Mouse (Mus musculus) ES-Bruce4 (cell line): ENCODE results near the gene Mpzl1.

Experiments
- CTCF ChIP-seq: IDR thresholded peaks from one replicate; pipeline ENCODE4 v1.8.1; 2011; ENCODE audit warnings: low read depth, low read length
- EP300 ChIP-seq: IDR thresholded peaks from 2 replicates; pipeline ENCODE4 v1.6.1; 2011; ENCODE audit warnings: low read depth, low read length; ENCODE audit not compliant: insufficient read depth
- POLR2A ChIP-seq: IDR thresholded peaks from one replicate; pipeline ENCODE4 v1.8.1; 2011; ENCODE audit warnings: low read length; ENCODE audit not compliant: insufficient read depth

DNA sequence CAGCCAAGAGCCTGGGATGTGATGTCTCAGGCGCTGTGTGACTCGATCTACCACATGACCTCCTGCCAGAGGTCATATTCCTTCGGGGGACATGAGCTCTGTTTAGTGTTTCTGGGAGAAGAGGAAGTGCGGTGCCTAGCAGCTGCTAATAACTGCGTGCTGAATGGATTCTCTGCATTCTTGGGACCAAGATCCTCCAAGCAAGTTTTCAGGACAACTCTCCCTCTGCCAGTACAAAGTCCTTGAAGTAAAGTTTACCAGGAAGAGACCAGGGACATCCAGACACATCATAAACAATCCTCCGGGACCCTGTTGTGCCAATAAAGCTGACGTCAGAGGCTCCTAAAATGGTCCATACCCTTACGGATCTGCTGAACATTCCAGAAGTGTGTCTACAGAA is 46.5 kb downstream of the Mpzl1 start:
- TF ChIP-seq CTCF (no peak), EP300 (no peak), POLR2A (no peak)
